Mouse (Mus musculus) liver, embryonic 14 days (tissue): ENCODE measurements around the gene Rxra. TPM values are rescaled to one million over a fixed set of nuclear protein-coding genes. Genes with fewer than 3 reads are reported as not detected.

ENCODE experiments used
- polyA plus RNA-seq: library from polyadenylated mRNA; depleted of rRNA; stranded (reverse); fragments of >200 nt; gene quantifications from 2 replicates; pipeline ENCODE4 v1.2.3, GENCODE M21; 2012; rRNA removed

The Rxra gene
- polyA plus RNA-seq = 6.5 and 7.5 TPM in 2 replicates

DNA sequence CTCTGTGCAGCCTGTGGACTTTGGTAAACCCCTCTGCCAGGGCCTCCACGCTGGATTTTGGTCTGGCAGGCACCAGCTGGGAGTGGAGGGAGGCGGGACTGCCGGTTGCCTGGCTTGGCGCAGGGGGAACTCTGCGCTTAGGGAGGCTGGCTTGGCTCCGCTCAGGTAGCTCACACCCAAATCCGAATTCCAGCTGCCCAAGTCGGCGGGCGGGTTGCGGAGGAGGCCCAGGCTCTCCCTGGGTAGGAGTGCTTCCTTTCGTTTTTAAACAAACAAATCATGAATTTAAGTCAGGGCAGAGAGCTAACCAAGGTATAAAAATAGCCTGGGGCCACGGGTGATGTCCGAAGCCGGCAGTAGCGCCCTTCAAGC is at the start of gene Rxra:
Rxra (plus strand) TSS at position 335 of the 372 bp plus-strand sequence.

Other genes with a start within 250 kb of the Rxra start
- gene Vav2, start 249.4 kb upstream of the Rxra start, polyA plus RNA-seq = 5.6 and 5.7 TPM in 2 replicates
- gene Brd3os, start 234.1 kb upstream of the Rxra start, polyA plus RNA-seq = 0.32 and 0.36 TPM in 2 replicates
- gene Brd3, start 168.8 kb upstream of the Rxra start, polyA plus RNA-seq = 8.7 and 9.7 TPM in 2 replicates
- 24.1 and 28.5 TPM in 2 replicates for gene Wdr5, start 161.3 kb upstream of the Rxra start, polyA plus RNA-seq
- gene Col5a1, start 210.0 kb downstream of the Rxra start, polyA plus RNA-seq = 4.5 and 6.2 TPM in 2 replicates